Mouse (Mus musculus) forebrain, embryonic 10.5 days (tissue): ENCODE data around the gene Gm10283. TPM values are rescaled to one million over a fixed set of nuclear protein-coding genes. Genes with fewer than 3 reads are reported as not detected.

Source experiments
- DNase-seq: peaks from one replicate; pipeline ENCODE4 v3.0.0-alpha.2; 2017; ENCODE audit warnings: low spot score; ENCODE audit errors: extremely low spot score
- H3K27ac ChIP-seq: fragments of 300-500 bp; sonication (generic); 2 replicates; pipeline ENCODE4 v1.5.1; 2016; ENCODE audit warnings: mild to moderate bottlenecking
- H3K27me3 ChIP-seq: fragments of 300-500 bp; sonication (generic); 2 replicates; pipeline ENCODE4 v1.6.1; 2016; ENCODE audit warnings: mild to moderate bottlenecking; ENCODE audit not compliant: poor library complexity, severe bottlenecking
- H3K36me3 ChIP-seq: fragments of 300-500 bp; sonication (generic); replicated peaks from 2 replicates; pipeline ENCODE4 v1.6.1; 2016; ENCODE audit warnings: mild to moderate bottlenecking, moderate library complexity
- H3K4me1 ChIP-seq: fragments of 300-500 bp; sonication (generic); 2 replicates; pipeline ENCODE4 v1.6.1; 2016
- H3K4me3 ChIP-seq: fragments of 300-500 bp; sonication (generic); 2 replicates; pipeline ENCODE4 v1.5.1; 2016; ENCODE audit warnings: mild to moderate bottlenecking, moderate library complexity
- H3K9me3 ChIP-seq: fragments of 300-500 bp; sonication (generic); 2 replicates; pipeline ENCODE4 v1.6.1; 2016; ENCODE audit warnings: mild to moderate bottlenecking, moderate library complexity
- WGBS: fragments of 180-500 bp; shearing (Covaris S2); methylation state at CpG from one replicate; pipeline ENCODE4 v1.1.7; 2016; 5-methylcytosine and 5-hydroxymethylcytosine counted together
- polyA plus RNA-seq: library from polyadenylated mRNA; unstranded; fragments of >200 nt; fragmentation: Nextera tagmentation; extraction: Ambion mirVana; gene quantifications from 2 replicates; pipeline ENCODE4 v1.2.1, GENCODE M21; 2016

Gm10283 gene
- polyA plus RNA-seq, 1 experiment from 2014 or later = not detected

- no peaks in the 10 kb centered on the region for H3K9me3 ChIP-seq
- 95% methylated on average over 3 of the region's 3 CpGs for WGBS
- H3K36me3 ChIP-seq = no peaks in the 10 kb centered on the region
- H3K27me3 ChIP-seq = no peaks in the 10 kb centered on the region
- DNase-seq = no peak
- no peak overlapping the region for H3K4me3 ChIP-seq
- H3K27ac ChIP-seq = no peak overlapping the region
- H3K4me1 ChIP-seq = no peaks in the 10 kb centered on the region
Observed at GRCm38 (mm10) chr8:60436872-60437271, 66.1 kb downstream of the Gm10283 start.

- no peaks in the 10 kb centered on the region for H3K36me3 ChIP-seq
- no peak overlapping the region for H3K27ac ChIP-seq
- no peaks in the 10 kb centered on the region for H3K9me3 ChIP-seq
- no peaks in the 10 kb centered on the region for H3K4me1 ChIP-seq
- 93% methylated on average over 5 of the region's 5 CpGs for WGBS
- DNase-seq = no peak
- no peak overlapping the region for H3K4me3 ChIP-seq
- no peaks in the 10 kb centered on the region for H3K27me3 ChIP-seq
Observed at GRCm38 (mm10) chr8:60432649-60433048, 70.3 kb downstream of the Gm10283 start.

GRCm38 (mm10) chr8:60406358-60406757, 96.6 kb downstream of the Gm10283 start:
- no peaks in the 10 kb centered on the region for H3K36me3 ChIP-seq
- H3K27me3 ChIP-seq = no peaks in the 10 kb centered on the region
- DNase-seq = no peak
- 93% methylated on average over 8 of the region's 8 CpGs for WGBS
- H3K4me1 ChIP-seq = no peaks in the 10 kb centered on the region
- no peaks in the 10 kb centered on the region for H3K9me3 ChIP-seq
- no peak overlapping the region for H3K27ac ChIP-seq
- no peak overlapping the region for H3K4me3 ChIP-seq

GRCm38 (mm10) chr8:60404994-60405548, 97.9 kb downstream of the Gm10283 start:
- H3K27me3 ChIP-seq = no peaks in the 10 kb centered on the region
- WGBS = 83% methylated on average over 6 of the region's 6 CpGs

GRCm38 (mm10) chr8:60393675-60394074, 109.3 kb downstream of the Gm10283 start:
- Histone ChIP-seq H3K4me3 (no peak overlapping the region), H3K27me3 (no peaks in the 10 kb centered on the region), H3K27ac (no peak overlapping the region), H3K36me3 (no peaks in the 10 kb centered on the region), H3K4me1 (no peaks in the 10 kb centered on the region), H3K9me3 (no peaks in the 10 kb centered on the region)
- 92% methylated on average over 4 of the region's 4 CpGs for WGBS
- DNase-seq = no peak

More at GRCm38 (mm10) chr8:60404994-60405548, 97.9 kb downstream of the Gm10283 start:
- Histone ChIP-seq H3K36me3 (no peaks in the 10 kb centered on the region), H3K4me1 (no peaks in the 10 kb centered on the region), H3K27ac (no peak overlapping the region), H3K4me3 (no peak overlapping the region), H3K9me3 (no peaks in the 10 kb centered on the region)
- no peak for DNase-seq

GRCm38 (mm10) chr8:60386589-60386988, 116.4 kb downstream of the Gm10283 start:
- 90% methylated on average over 2 of the region's 2 CpGs for WGBS
- Histone ChIP-seq H3K27me3 (no peaks in the 10 kb centered on the region), H3K9me3 (no peaks in the 10 kb centered on the region), H3K4me3 (no peak overlapping the region), H3K36me3 (no peaks in the 10 kb centered on the region), H3K27ac (no peak overlapping the region), H3K4me1 (no peaks in the 10 kb centered on the region)
- DNase-seq = no peak

Other genes with a start within 250 kb of the Gm10283 start
- 1.2 and 2.0 TPM in 2 replicates for gene Aadat, start 2.7 kb upstream of the Gm10283 start, polyA plus RNA-seq
- gene Mfap3l, start 129.6 kb upstream of the Gm10283 start, polyA plus RNA-seq = 0.90 and 0.96 TPM in 2 replicates